8 mouse cellular contexts compared by ENCODE assay signal in the genomic region with DNA sequence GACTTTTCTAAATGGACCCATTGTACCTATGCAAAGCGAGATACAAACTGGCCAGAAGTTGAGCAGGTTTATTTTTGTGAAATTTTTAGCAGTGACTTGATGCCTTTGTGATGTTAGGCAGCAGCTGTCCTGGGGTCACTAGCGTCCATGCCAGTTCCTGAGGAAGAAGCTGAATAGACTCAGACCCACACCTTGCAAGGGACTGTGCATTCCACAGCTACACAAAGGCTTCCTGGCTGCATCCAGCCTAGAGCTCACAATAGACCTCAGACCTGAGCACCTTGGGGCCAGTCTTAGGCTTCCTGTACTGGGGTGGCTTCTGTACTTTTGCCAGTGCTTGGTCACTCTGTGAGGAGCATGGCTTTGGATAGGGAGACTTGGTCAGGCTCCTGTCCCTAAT.
DNase-seq lines count a peak whose midpoint lies in the region; ATAC-seq and TF ChIP-seq lines count a peak whose summit lies in the region.

No protein-coding gene starts in this region.

- ATAC-seq in forebrain, embryonic 11.5 days (replicated peaks; ENCODE audit: low FRiP score), result no peak
- ATAC-seq in forebrain, postnatal 0 days, result no peak
- ATAC-seq in limb, embryonic 14.5 days (ENCODE audit: low FRiP score, low read depth), result no peak
- ATAC-seq in stomach, postnatal 0 days (ENCODE audit: low FRiP score, low TSS enrichment), result no peak
- ATAC-seq in erythroblast, adult 5-6 weeks (replicated peaks; ENCODE audit: low FRiP score, poor library complexity, severe bottlenecking), result no peak

- no peak overlapping the region for H3K4me3 ChIP-seq in forebrain, embryonic 11.5 days (ENCODE audit: low read depth, low read length)
- no peak overlapping the region for H3K4me3 ChIP-seq in forebrain, postnatal 0 days (ENCODE audit: low read depth, low read length)
- H3K4me3 ChIP-seq in testis, adult 2 months (ENCODE audit: control insufficient read depth, low read depth, low read length), result peak overlapping the region; percentile 34
- peak overlapping the region; percentile 41 for H3K4me3 ChIP-seq in limb, embryonic 14.5 days (replicated peaks; ENCODE audit: low read length)
- H3K4me3 ChIP-seq in stomach, postnatal 0 days (ENCODE audit: low read depth, low read length), result peak overlapping the region; percentile 47

- peaks cover 11% of the 10 kb centered on the region for H3K4me1 ChIP-seq in forebrain, embryonic 11.5 days (replicated peaks; ENCODE audit: control insufficient read depth, insufficient read depth, low read length)
- 0 out of 2 replicates have a peak, but pooled peaks cover 4% of the 10 kb centered on the region for H3K4me1 ChIP-seq in forebrain, postnatal 0 days (ENCODE audit: insufficient read depth)
- peaks cover 15% of the 10 kb centered on the region for H3K4me1 ChIP-seq in testis, adult 2 months (ENCODE audit: control insufficient read depth, insufficient read depth, low read length)
- H3K4me1 ChIP-seq in limb, embryonic 14.5 days (ENCODE audit: control insufficient read depth, insufficient read depth, low read length), result peaks cover 61% of the 10 kb centered on the region
- peaks cover 15% of the 10 kb centered on the region for H3K4me1 ChIP-seq in stomach, postnatal 0 days (replicated peaks; ENCODE audit: control insufficient read depth, insufficient read depth)

- H3K4me2 ChIP-seq in forebrain, embryonic 11.5 days (ENCODE audit: low read depth, low read length, severe bottlenecking), result peak overlapping the region; percentile 13; the same call in 1 of the 2 replicates
- H3K4me2 ChIP-seq in forebrain, postnatal 0 days (ENCODE audit: low read depth), result no peak overlapping the region
- H3K4me2 ChIP-seq in limb, embryonic 14.5 days (replicated peaks; ENCODE audit: low read depth, low read length, severe bottlenecking), result peak overlapping the region; percentile 55
- peak overlapping the region; percentile 61 for H3K4me2 ChIP-seq in stomach, postnatal 0 days (replicated peaks; ENCODE audit: low read depth)

- no peak overlapping the region for H3K27ac ChIP-seq in forebrain, embryonic 11.5 days (ENCODE audit: low read depth, low read length)
- no peak overlapping the region for H3K27ac ChIP-seq in forebrain, postnatal 0 days (ENCODE audit: low read depth, low read length)
- peak overlapping the region; percentile 4; the same call in 1 of the 2 replicates for H3K27ac ChIP-seq in testis, adult 2 months (ENCODE audit: control insufficient read depth, insufficient read depth, low read depth, low read length)
- H3K27ac ChIP-seq in limb, embryonic 14.5 days (replicated peaks; ENCODE audit: low read depth, low read length), result peak overlapping the region; percentile 72
- H3K27ac ChIP-seq in stomach, postnatal 0 days (replicated peaks), result peak overlapping the region; percentile 73

- peaks cover 11% of the 10 kb centered on the region; the same call in 1 of the 2 replicates for H3K27me3 ChIP-seq in forebrain, embryonic 11.5 days (ENCODE audit: control insufficient read depth, insufficient read depth, low read length)
- H3K27me3 ChIP-seq in forebrain, postnatal 0 days (ENCODE audit: insufficient read depth, low read length), result no peaks in the 10 kb centered on the region
- H3K27me3 ChIP-seq in testis, adult 2 months (ENCODE audit: control insufficient read depth, insufficient read depth, low read length), result no peaks in the 10 kb centered on the region
- H3K27me3 ChIP-seq in limb, embryonic 14.5 days (ENCODE audit: control insufficient read depth, insufficient read depth, low read length), result no peaks in the 10 kb centered on the region
- no peaks in the 10 kb centered on the region for H3K27me3 ChIP-seq in stomach, postnatal 0 days (ENCODE audit: control insufficient read depth, insufficient read depth, low read length)

- DNase-seq in forebrain, embryonic 11.5 days (ENCODE audit: low spot score), result no peak
- DNase-seq in forebrain, postnatal 0 days, result no peak
- DNase-seq in testis, postnatal 10 days (ENCODE audit: low spot score), result no peak
- no peak for DNase-seq in limb, embryonic 14.5 days (ENCODE audit: low spot score)
- DNase-seq in stomach, postnatal 0 days (ENCODE audit: low spot score), result no peak
- DNase-seq in left cerebral cortex, adult 9 months (ENCODE audit: low spot score in 2 of 2), result no peak

- no peaks in the 10 kb centered on the region for H3K36me3 ChIP-seq in forebrain, embryonic 11.5 days (ENCODE audit: control insufficient read depth, insufficient read depth, low read length)
- H3K36me3 ChIP-seq in forebrain, postnatal 0 days (ENCODE audit: insufficient read depth), result no peaks in the 10 kb centered on the region
- H3K36me3 ChIP-seq in testis, adult 2 months (ENCODE audit: control insufficient read depth, insufficient read depth, low read length), result no peaks in the 10 kb centered on the region
- peaks cover 13% of the 10 kb centered on the region for H3K36me3 ChIP-seq in limb, embryonic 14.5 days (ENCODE audit: control insufficient read depth, insufficient read depth, low read length)
- H3K36me3 ChIP-seq in stomach, postnatal 0 days (ENCODE audit: control insufficient read depth, insufficient read depth, low read length), result no peaks in the 10 kb centered on the region

- 22% methylated on average over 2 of the region's 2 CpGs for WGBS in forebrain, embryonic 11.5 days
- WGBS in forebrain, postnatal 0 days, result 44% methylated on average over 2 of the region's 2 CpGs
- 43% methylated on average over 2 of the region's 2 CpGs for WGBS in limb, embryonic 14.5 days
- 47% methylated on average over 2 of the region's 2 CpGs for WGBS in stomach, postnatal 0 days

- no peak for TF ChIP-seq CTCF in forebrain, postnatal 0 days (IDR thresholded peaks at IDR 0.05; ENCODE audit: low read depth)
- no peak for TF ChIP-seq CTCF in testis, adult 2 months (IDR thresholded peaks at IDR 0.05; ENCODE audit: control insufficient read depth, insufficient read depth, insufficient replicate concordance, low read depth, low read length)
- no peak for TF ChIP-seq CTCF in stomach, postnatal 0 days (IDR thresholded peaks at IDR 0.05; ENCODE audit: low read depth)

- H3K9ac ChIP-seq in forebrain, embryonic 11.5 days (ENCODE audit: low read length), result no peak overlapping the region
- H3K9ac ChIP-seq in forebrain, postnatal 0 days, result no peak overlapping the region
- peak overlapping the region; percentile 61 for H3K9ac ChIP-seq in limb, embryonic 14.5 days (ENCODE audit: low read depth, low read length, severe bottlenecking)
- peak overlapping the region; percentile 72 for H3K9ac ChIP-seq in stomach, postnatal 0 days (ENCODE audit: low read length)

- TF ChIP-seq EP300 in stomach, postnatal 0 days (optimal IDR thresholded peaks at IDR 0.05), result no peak

- no peak for TF ChIP-seq POLR2A in testis, adult 2 months (IDR thresholded peaks at IDR 0.05; ENCODE audit: control insufficient read depth, low read depth, low read length)
- TF ChIP-seq POLR2A in limb, embryonic 14.5 days (IDR thresholded peaks at IDR 0.05; ENCODE audit: borderline replicate concordance, extremely low read depth, insufficient read depth, insufficient read length), result no peak

- H3K9me3 ChIP-seq in forebrain, embryonic 11.5 days (ENCODE audit: control insufficient read depth, low read length), result no peaks in the 10 kb centered on the region
- H3K9me3 ChIP-seq in forebrain, postnatal 0 days (ENCODE audit: low read length), result no peaks in the 10 kb centered on the region
- H3K9me3 ChIP-seq in limb, embryonic 14.5 days (ENCODE audit: control insufficient read depth, low read length), result no peaks in the 10 kb centered on the region
- no peaks in the 10 kb centered on the region for H3K9me3 ChIP-seq in stomach, postnatal 0 days (ENCODE audit: control insufficient read depth, low read length)

Comparison
In these comparisons a context has a peak if more than half of its experiments do, and no peak if none do; other contexts are left out.
1. H3K27ac ChIP-seq: peak in testis, adult 2 months (single experiment), limb, embryonic 14.5 days (single experiment) and stomach, postnatal 0 days (single experiment); none in forebrain, embryonic 11.5 days (single experiment) and forebrain, postnatal 0 days (single experiment).
2. H3K4me3 ChIP-seq: peak in testis, adult 2 months (single experiment), limb, embryonic 14.5 days (single experiment) and stomach, postnatal 0 days (single experiment); none in forebrain, embryonic 11.5 days (single experiment) and forebrain, postnatal 0 days (single experiment).
3. H3K9ac ChIP-seq: peak in limb, embryonic 14.5 days (single experiment) and stomach, postnatal 0 days (single experiment); none in forebrain, embryonic 11.5 days (single experiment) and forebrain, postnatal 0 days (single experiment).